Mouse (Mus musculus) forebrain, embryonic 11.5 days (tissue): ENCODE measurements around the gene Ppil3. TPM values are rescaled to one million over a fixed set of nuclear protein-coding genes. Genes with fewer than 3 reads are reported as not detected.

Experiments used
- ATAC-seq: fragments of 200-750 bp; cut with Nextera tagmentation; replicated peaks from 2 replicates; pipeline ENCODE4 v1.8.0; 2017; ENCODE audit warnings: moderate TSS enrichment; ENCODE audit not compliant: low FRiP score
- DNase-seq: peaks from one replicate; pipeline ENCODE4 v3.0.0-alpha.2; 2017; ENCODE audit warnings: low spot score
- H3K27ac ChIP-seq: fragments of 300-500 bp; sonication (generic); 2 replicates; pipeline ENCODE4 v1.5.1; 2014; ENCODE audit warnings: low read depth, low read length
- H3K27me3 ChIP-seq: fragments of 300-500 bp; sonication (generic); 2 replicates; pipeline ENCODE4 v1.6.1; 2014; ENCODE audit warnings: mild to moderate bottlenecking, low read length, mixed read lengths; ENCODE audit not compliant: control insufficient read depth, insufficient read depth
- H3K36me3 ChIP-seq: fragments of 300-500 bp; sonication (generic); 2 replicates; pipeline ENCODE4 v1.6.1; 2014; ENCODE audit warnings: mild to moderate bottlenecking, low read length, moderate library complexity, mixed read lengths; ENCODE audit not compliant: control insufficient read depth, insufficient read depth
- H3K4me1 ChIP-seq: fragments of 300-500 bp; sonication (generic); replicated peaks from 2 replicates; pipeline ENCODE4 v1.6.1; 2014; ENCODE audit warnings: low read length, mixed read lengths; ENCODE audit not compliant: control insufficient read depth, insufficient read depth
- H3K4me2 ChIP-seq: fragments of 300-500 bp; sonication (generic); 2 replicates; pipeline ENCODE4 v1.6.1; 2014; ENCODE audit warnings: low read depth, mild to moderate bottlenecking, low read length, moderate library complexity, mixed read lengths; ENCODE audit not compliant: severe bottlenecking
- H3K4me3 ChIP-seq: fragments of 300-500 bp; sonication (generic); 2 replicates; pipeline ENCODE4 v1.5.1; 2014; ENCODE audit warnings: low read depth, low read length
- H3K9ac ChIP-seq: fragments of 300-500 bp; sonication (generic); 2 replicates; pipeline ENCODE4 v1.6.1; 2014; ENCODE audit warnings: low read length
- H3K9me3 ChIP-seq: fragments of 300-500 bp; sonication (generic); 2 replicates; pipeline ENCODE4 v1.6.1; 2016; ENCODE audit warnings: low read length, mixed read lengths; ENCODE audit not compliant: control insufficient read depth
- WGBS: fragments of 180-500 bp; shearing (Covaris S2); extraction: QIAGEN DNeasy Blood & Tissue Kit; methylation state at CpG from one replicate; pipeline ENCODE4 v1.1.7; 2014; 5-methylcytosine and 5-hydroxymethylcytosine counted together
- polyA plus RNA-seq: library from polyadenylated mRNA; unstranded; fragments of >200 nt; fragmentation: Nextera tagmentation; extraction: Ambion mirVana; gene quantifications from 2 replicates; pipeline ENCODE4 v1.2.1, GENCODE M21; 2014

Gene Ppil3
- polyA plus RNA-seq, 1 experiment from 2014 or later, result 53.8 TPM

DNA sequence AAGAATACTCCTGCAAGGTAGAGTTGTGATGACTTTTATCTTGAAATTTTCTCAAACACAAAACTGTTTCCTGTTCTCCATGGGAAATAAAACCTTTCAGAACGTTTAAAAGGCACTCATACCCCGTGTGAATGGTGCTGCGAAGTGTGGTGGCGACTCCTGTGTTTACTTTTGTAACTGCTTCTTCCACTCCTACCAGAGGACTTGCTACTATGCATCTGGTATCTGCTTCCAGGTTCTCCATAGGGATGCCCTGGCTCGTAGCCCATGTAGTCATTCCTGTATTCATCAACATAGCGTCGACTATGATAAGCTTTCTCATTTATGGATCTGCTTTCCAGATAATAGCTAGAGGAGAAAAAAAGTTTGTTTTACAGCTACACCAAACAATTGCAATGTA lies 24.3 kb downstream of the Ppil3 start:
- no peak overlapping the region for H3K4me2 ChIP-seq
- WGBS, result 85% methylated on average over 7 of the region's 7 CpGs
- H3K27ac ChIP-seq, result no peak overlapping the region
- H3K27me3 ChIP-seq, result no peaks in the 10 kb centered on the region
- no peak overlapping the region for H3K9ac ChIP-seq
- no peaks in the 10 kb centered on the region for H3K9me3 ChIP-seq
- no peaks in the 10 kb centered on the region; the same call in 1 of the 2 replicates for H3K4me1 ChIP-seq
- DNase-seq (no peak), ATAC-seq (no peak)
- no peak overlapping the region for H3K4me3 ChIP-seq
- H3K36me3 ChIP-seq, result peaks cover 15% of the 10 kb centered on the region; the same call in 1 of the 2 replicates

GRCm38 (mm10) chr1:58420032-58420431 lies 25.3 kb downstream of the Ppil3 start:
- H3K9ac ChIP-seq, result no peak overlapping the region
- WGBS, result 90% methylated on average over 10 of the region's 10 CpGs
- H3K36me3 ChIP-seq, result peaks cover 17% of the 10 kb centered on the region; the same call in 1 of the 2 replicates
- no peak overlapping the region for H3K27ac ChIP-seq
- no peak overlapping the region for H3K4me2 ChIP-seq
- H3K4me3 ChIP-seq, result no peak overlapping the region
- no peaks in the 10 kb centered on the region; the same call in 1 of the 2 replicates for H3K4me1 ChIP-seq
- H3K27me3 ChIP-seq, result no peaks in the 10 kb centered on the region
- ATAC-seq (no peak), DNase-seq (no peak)
- H3K9me3 ChIP-seq, result no peaks in the 10 kb centered on the region

DNA sequence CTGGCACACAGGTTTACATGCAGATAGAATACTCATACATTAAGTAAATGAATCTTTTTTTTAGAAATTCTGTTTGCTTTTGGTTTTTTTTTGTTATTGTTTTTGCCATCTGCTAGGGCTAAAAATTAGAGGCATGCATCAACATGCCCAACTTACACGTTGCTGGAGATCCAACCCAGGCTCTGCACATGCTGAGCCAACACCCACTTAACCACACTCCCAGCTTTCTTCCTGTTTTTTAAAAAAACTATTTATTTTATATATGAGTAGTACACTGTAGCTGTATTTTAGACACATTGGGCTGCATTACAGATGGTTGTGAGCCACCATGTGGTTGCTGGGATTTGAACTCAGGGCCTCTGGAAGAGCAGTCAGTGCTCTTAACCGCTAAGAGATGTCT lies 29.2 kb downstream of the Ppil3 start:
- Histone ChIP-seq H3K27ac (no peak overlapping the region), H3K9me3 (no peaks in the 10 kb centered on the region), H3K9ac (no peak overlapping the region), H3K4me1 (no peaks in the 10 kb centered on the region; the same call in 1 of the 2 replicates), H3K36me3 (peaks cover 38% of the 10 kb centered on the region), H3K4me2 (no peak overlapping the region), H3K27me3 (no peaks in the 10 kb centered on the region), H3K4me3 (no peak overlapping the region)
- DNase-seq (no peak), ATAC-seq (no peak)
- 86% methylated on average over 2 of the region's 2 CpGs for WGBS

DNA sequence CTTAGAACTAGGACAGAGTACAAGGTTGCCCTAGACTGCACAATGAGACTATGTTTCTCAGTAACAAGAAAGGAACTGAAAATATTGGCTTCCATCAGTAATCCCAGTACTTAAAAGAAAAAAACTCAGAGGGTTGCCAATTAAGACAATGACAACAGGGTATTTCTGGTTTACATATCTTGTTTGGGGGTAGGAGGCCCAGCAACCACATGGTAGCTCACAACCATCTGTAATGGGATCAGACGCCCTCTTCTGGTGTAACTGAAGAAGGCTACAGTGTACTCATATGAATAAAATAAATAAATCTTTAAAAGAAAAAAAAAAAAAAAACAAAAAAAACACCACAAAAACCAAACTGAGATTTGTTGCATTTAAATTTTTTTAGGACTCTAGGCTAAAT lies 29.8 kb downstream of the Ppil3 start:
- DNase-seq, result no peak
- Histone ChIP-seq H3K36me3 (peaks cover 38% of the 10 kb centered on the region), H3K4me1 (no peaks in the 10 kb centered on the region), H3K4me3 (no peak overlapping the region), H3K27me3 (no peaks in the 10 kb centered on the region), H3K9ac (no peak overlapping the region), H3K4me2 (no peak overlapping the region), H3K27ac (no peak overlapping the region), H3K9me3 (no peaks in the 10 kb centered on the region)
- WGBS, result 53% methylated on average over 1 of the region's 1 CpGs
- no peak for ATAC-seq

GRCm38 (mm10) chr1:58410776-58411175 lies 34.5 kb downstream of the Ppil3 start:
- 95% methylated on average over 7 of the region's 7 CpGs for WGBS

DNA sequence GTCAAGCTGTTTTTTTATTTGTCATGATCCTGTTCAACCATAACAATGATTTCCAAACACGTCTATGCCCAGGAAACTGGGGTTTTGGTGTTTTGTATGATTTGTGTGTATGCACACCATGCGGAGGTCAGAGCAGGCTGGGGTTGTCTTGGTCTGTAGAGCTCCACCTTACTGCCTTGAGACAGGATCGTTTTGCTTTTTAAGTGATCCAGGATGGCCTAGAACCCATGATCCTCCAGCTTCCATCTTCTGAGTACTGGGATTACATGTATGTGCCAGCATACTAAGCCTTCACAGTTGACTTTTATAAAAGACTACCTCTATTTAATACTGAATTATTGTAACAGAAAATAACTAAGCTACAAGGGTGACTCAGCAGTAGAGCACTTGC lies 35.1 kb downstream of the Ppil3 start:
- Histone ChIP-seq H3K27me3 (no peaks in the 10 kb centered on the region), H3K36me3 (peaks cover 33% of the 10 kb centered on the region), H3K27ac (no peak overlapping the region), H3K9me3 (no peaks in the 10 kb centered on the region), H3K4me1 (no peaks in the 10 kb centered on the region), H3K9ac (no peak overlapping the region), H3K4me2 (no peak overlapping the region), H3K4me3 (no peak overlapping the region)
- ATAC-seq (no peak), DNase-seq (no peak)
- WGBS, result 87% methylated on average over 3 of the region's 3 CpGs

More at GRCm38 (mm10) chr1:58410776-58411175, 34.5 kb downstream of the Ppil3 start:
- ATAC-seq (no peak), DNase-seq (no peak)
- H3K4me2 ChIP-seq, result no peak overlapping the region
- no peaks in the 10 kb centered on the region for H3K27me3 ChIP-seq
- H3K4me1 ChIP-seq, result no peaks in the 10 kb centered on the region
- peaks cover 32% of the 10 kb centered on the region for H3K36me3 ChIP-seq
- H3K27ac ChIP-seq, result no peak overlapping the region
- no peak overlapping the region for H3K4me3 ChIP-seq
- H3K9me3 ChIP-seq, result no peaks in the 10 kb centered on the region
- no peak overlapping the region for H3K9ac ChIP-seq

GRCm38 (mm10) chr1:58409553-58410197 lies 35.6 kb downstream of the Ppil3 start:
- H3K4me3 ChIP-seq, result no peak overlapping the region
- H3K9me3 ChIP-seq, result no peaks in the 10 kb centered on the region
- no peaks in the 10 kb centered on the region for H3K4me1 ChIP-seq
- H3K27ac ChIP-seq, result no peak overlapping the region
- no peak overlapping the region for H3K4me2 ChIP-seq
- H3K9ac ChIP-seq, result no peak overlapping the region
- ATAC-seq (no peak), DNase-seq (no peak)
- WGBS, result 88% methylated on average over 5 of the region's 5 CpGs
- H3K36me3 ChIP-seq, result peaks cover 28% of the 10 kb centered on the region
- no peaks in the 10 kb centered on the region for H3K27me3 ChIP-seq

DNA sequence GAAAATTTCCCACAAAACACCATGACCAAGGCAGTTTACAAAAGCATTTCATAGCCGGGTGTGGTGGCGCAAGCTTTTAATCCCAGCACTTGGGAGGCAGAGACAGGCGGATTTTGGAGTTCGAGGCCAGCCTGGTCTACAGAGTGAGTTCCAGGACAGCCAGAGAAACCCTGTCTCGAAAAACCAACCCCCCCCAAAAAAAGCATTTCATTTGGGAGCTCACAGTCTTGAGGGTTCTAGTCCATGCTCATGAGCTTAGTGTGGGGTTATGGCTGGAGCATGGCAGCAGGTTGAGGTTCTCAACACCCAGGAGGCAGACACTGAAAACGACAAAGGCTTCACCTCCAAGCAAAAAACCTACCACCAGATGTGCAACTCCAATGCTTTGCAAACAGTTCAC lies 37.1 kb downstream of the Ppil3 start:
- Histone ChIP-seq H3K27me3 (no peaks in the 10 kb centered on the region), H3K9ac (no peak overlapping the region), H3K4me2 (no peak overlapping the region), H3K27ac (no peak overlapping the region), H3K4me3 (no peak overlapping the region), H3K36me3 (peaks cover 22% of the 10 kb centered on the region), H3K9me3 (no peaks in the 10 kb centered on the region), H3K4me1 (no peaks in the 10 kb centered on the region)
- ATAC-seq (no peak), DNase-seq (no peak)
- WGBS, result 89% methylated on average over 6 of the region's 6 CpGs

DNA sequence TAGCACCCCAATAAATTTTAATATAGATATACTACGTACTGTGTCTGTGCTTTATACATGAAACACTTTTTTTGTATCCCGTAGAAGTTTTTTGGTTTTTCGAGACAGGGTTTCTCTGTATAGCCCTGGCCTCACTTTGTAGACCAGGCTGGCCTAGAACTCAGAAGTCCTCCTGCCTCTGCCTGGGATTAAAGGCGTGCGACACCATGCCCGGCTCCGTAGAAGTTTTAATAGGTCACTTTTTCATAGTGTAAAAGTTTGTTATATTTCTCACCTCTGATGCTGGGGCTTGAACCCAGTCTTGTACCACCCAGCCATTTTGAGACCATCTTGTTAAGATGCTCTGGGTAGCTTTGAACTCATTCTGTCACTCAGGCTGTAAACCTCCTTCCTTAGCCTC lies 38.0 kb downstream of the Ppil3 start:
- no peak for DNase-seq
- Histone ChIP-seq H3K9me3 (no peaks in the 10 kb centered on the region), H3K4me1 (no peaks in the 10 kb centered on the region), H3K9ac (no peak overlapping the region), H3K27me3 (no peaks in the 10 kb centered on the region), H3K4me2 (no peak overlapping the region), H3K27ac (no peak overlapping the region), H3K36me3 (peaks cover 19% of the 10 kb centered on the region), H3K4me3 (no peak overlapping the region)
- 94% methylated on average over 7 of the region's 7 CpGs for WGBS
- no peak for ATAC-seq
